9 mouse cellular contexts compared by ENCODE assay signal in the genomic region with DNA sequence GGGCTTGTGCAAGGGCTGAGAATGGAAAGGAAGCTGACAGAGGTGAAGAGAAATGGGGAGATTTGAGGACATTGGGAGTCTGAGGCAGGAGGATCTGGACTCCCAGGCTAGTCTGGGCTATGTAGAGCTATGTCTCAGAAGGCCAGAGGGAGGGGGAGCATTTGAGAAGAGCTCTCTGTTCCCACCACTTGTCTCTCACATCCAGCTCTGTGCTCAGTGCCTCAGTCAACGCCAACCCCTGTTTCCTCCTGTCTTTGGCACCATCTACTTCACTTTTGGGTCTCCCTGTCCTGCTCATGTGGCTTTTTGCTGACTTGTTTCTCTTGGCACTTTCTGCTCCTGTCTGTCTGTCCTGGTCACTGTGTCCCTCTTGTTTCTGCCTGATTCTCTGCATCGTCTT. TPM values are rescaled to one million over a fixed set of nuclear protein-coding genes. Genes with fewer than 3 reads are reported as not detected.
DNase-seq lines count a peak whose midpoint lies in the region; ATAC-seq lines count a peak whose summit lies in the region.
"Had no signal": no experiment of that assay in that cellular context is flagged by ENCODE, and none has a peak within 500 bp of the region (broad histone marks: within the 10 kb centered on the region; RNA-seq: fewer than 3 reads in every experiment).

No protein-coding gene starts in this region.

- peaks cover 27% of the 10 kb centered on the region for H3K4me1 ChIP-seq in kidney, embryonic 16.5 days (ENCODE audit: insufficient read depth, low read length)
- peaks cover 23% of the 10 kb centered on the region for H3K4me1 ChIP-seq in embryonic facial prominence, embryonic 12.5 days
- H3K4me1 ChIP-seq in hindbrain, embryonic 16.5 days (ENCODE audit: control insufficient read depth, insufficient read depth, low read depth, low read length), result no peaks in the 10 kb centered on the region; the same call in 1 of the 2 replicates
- no peaks in the 10 kb centered on the region for H3K4me1 ChIP-seq in midbrain, embryonic 16.5 days (ENCODE audit: control insufficient read depth, insufficient read depth, low read length)

- peak overlapping the region; percentile 72 for H3K9ac ChIP-seq in kidney, embryonic 16.5 days (replicated peaks; ENCODE audit: low read length)
- H3K9ac ChIP-seq in embryonic facial prominence, embryonic 12.5 days, result no peak overlapping the region
- no peak overlapping the region; the same call in 1 of the 2 replicates for H3K9ac ChIP-seq in hindbrain, embryonic 16.5 days (ENCODE audit: low read depth, low read length)
- H3K9ac ChIP-seq in midbrain, embryonic 16.5 days (ENCODE audit: low read depth, low read length), result 0 out of 2 replicates have a peak overlapping the region, but pooled peaks have one; percentile 5

- 18% methylated on average over 2 of the region's 2 CpGs for WGBS in kidney, embryonic 16.5 days
- 48% methylated on average over 2 of the region's 2 CpGs for WGBS in embryonic facial prominence, embryonic 12.5 days
- WGBS in hindbrain, embryonic 16.5 days, result 47% methylated on average over 2 of the region's 2 CpGs
- 30% methylated on average over 2 of the region's 2 CpGs for WGBS in midbrain, embryonic 16.5 days

- 0 out of 2 replicates have a peak, but pooled peaks have one; percentile 33 for ATAC-seq in kidney, embryonic 16.5 days (ENCODE audit: low FRiP score, low TSS enrichment)
- ATAC-seq in embryonic facial prominence, embryonic 12.5 days (ENCODE audit: insufficient number of reproducible peaks, insufficient read depth, low FRiP score, low TSS enrichment), result no peak
- no peak for ATAC-seq in hindbrain, embryonic 16.5 days
- no peak for ATAC-seq in midbrain, embryonic 16.5 days

- DNase-seq in kidney, postnatal 25 days, result no peak
- DNase-seq in spleen, postnatal 14 days (ENCODE audit: low spot score in 2 of 2), result no peak
- no peak for DNase-seq in thymus, postnatal 36 days
- no peak for DNase-seq in left cerebral cortex, postnatal 10 days (ENCODE audit: extremely low spot score in 1 of 2, low spot score in 2 of 2)

- no peaks in the 10 kb centered on the region for H3K27me3 ChIP-seq in kidney, embryonic 16.5 days (ENCODE audit: insufficient read depth, low read length)
- peaks cover 27% of the 10 kb centered on the region for H3K27me3 ChIP-seq in embryonic facial prominence, embryonic 12.5 days
- no peaks in the 10 kb centered on the region for H3K27me3 ChIP-seq in hindbrain, embryonic 16.5 days (replicated peaks; ENCODE audit: control insufficient read depth, insufficient read depth, low read length)
- H3K27me3 ChIP-seq in midbrain, embryonic 16.5 days (ENCODE audit: control insufficient read depth, insufficient read depth, low read depth, low read length), result no peaks in the 10 kb centered on the region

- H3K4me2 ChIP-seq in kidney, embryonic 16.5 days (replicated peaks; ENCODE audit: low read depth, low read length), result peak overlapping the region; percentile 67
- peak overlapping the region; percentile 24 for H3K4me2 ChIP-seq in embryonic facial prominence, embryonic 12.5 days (replicated peaks)
- peak overlapping the region; percentile 32 for H3K4me2 ChIP-seq in hindbrain, embryonic 16.5 days (ENCODE audit: low read length)
- peak overlapping the region; percentile 46 for H3K4me2 ChIP-seq in midbrain, embryonic 16.5 days (ENCODE audit: low read length)

- no peaks in the 10 kb centered on the region for H3K36me3 ChIP-seq in kidney, embryonic 16.5 days (ENCODE audit: insufficient read depth, low read length)
- no peaks in the 10 kb centered on the region for H3K36me3 ChIP-seq in embryonic facial prominence, embryonic 12.5 days
- H3K36me3 ChIP-seq in hindbrain, embryonic 16.5 days (ENCODE audit: control insufficient read depth, insufficient read depth, low read length), result no peaks in the 10 kb centered on the region
- no peaks in the 10 kb centered on the region for H3K36me3 ChIP-seq in midbrain, embryonic 16.5 days (ENCODE audit: control insufficient read depth, insufficient read depth, low read length)

- peak overlapping the region; percentile 43 for H3K4me3 ChIP-seq in kidney, embryonic 16.5 days (ENCODE audit: low read length)
- 0 out of 2 replicates have a peak overlapping the region, but pooled peaks have one; percentile 14 for H3K4me3 ChIP-seq in embryonic facial prominence, embryonic 12.5 days
- no peak overlapping the region for H3K4me3 ChIP-seq in hindbrain, embryonic 16.5 days (ENCODE audit: low read length)
- no peak overlapping the region for H3K4me3 ChIP-seq in midbrain, embryonic 16.5 days (ENCODE audit: low read depth, low read length)

- H3K9me3 ChIP-seq in kidney, embryonic 16.5 days (ENCODE audit: low read length), result no peaks in the 10 kb centered on the region
- no peaks in the 10 kb centered on the region for H3K9me3 ChIP-seq in embryonic facial prominence, embryonic 12.5 days
- no peaks in the 10 kb centered on the region for H3K9me3 ChIP-seq in hindbrain, embryonic 16.5 days (ENCODE audit: control insufficient read depth, low read length)
- H3K9me3 ChIP-seq in midbrain, embryonic 16.5 days (replicated peaks; ENCODE audit: control insufficient read depth, low read length, poor library complexity, severe bottlenecking), result no peaks in the 10 kb centered on the region

- intact Hi-C loops in left cerebral cortex, postnatal 10 days (cut with DNase I), result no loop called here

- peak overlapping the region; percentile 77 for H3K27ac ChIP-seq in kidney, embryonic 16.5 days (ENCODE audit: low read length)
- no peak overlapping the region for H3K27ac ChIP-seq in embryonic facial prominence, embryonic 12.5 days
- no peak overlapping the region for H3K27ac ChIP-seq in hindbrain, embryonic 16.5 days (ENCODE audit: low read depth, low read length)
- no peak overlapping the region for H3K27ac ChIP-seq in midbrain, embryonic 16.5 days (ENCODE audit: low read length)

RNA-seq across cellular contexts. Expression of a gene that starts 0.6 kb away (rescaled TPM):
- 4.4 and 4.6 TPM in 2 replicates for polyA plus RNA-seq in kidney, embryonic 16.5 days (2015; fragmentation: Nextera tagmentation; extraction: Ambion mirVana)
- polyA plus RNA-seq in embryonic facial prominence, embryonic 12.5 days (2016; fragmentation: Nextera tagmentation; extraction: Ambion mirVana), result 0.68 TPM in 1 of 2 replicates, not detected in the other
- 0.68 and 1.0 TPM in 2 replicates for polyA plus RNA-seq in hindbrain, embryonic 16.5 days (2015; fragmentation: Nextera tagmentation; extraction: Ambion mirVana)
- 0.57 and 1.5 TPM in 2 replicates for polyA plus RNA-seq in midbrain, embryonic 16.5 days (2015; fragmentation: Nextera tagmentation; extraction: Ambion mirVana)
- total RNA-seq in left cerebral cortex, postnatal 10 days (2021), result 1 to 10 TPM in 1 of 2 experiments, not detected in 1; 1.1 TPM
- total RNA-seq: neutrophil, adult 5-6 weeks had no signal

RNA-seq across cellular contexts. Expression of a gene that starts 0.6 kb away (rescaled TPM):
- 1.1 and 2.0 TPM in 2 replicates for polyA plus RNA-seq in kidney, embryonic 16.5 days (2015; fragmentation: Nextera tagmentation; extraction: Ambion mirVana)
- 1.1 and 1.3 TPM in 2 replicates for polyA plus RNA-seq in embryonic facial prominence, embryonic 12.5 days (2016; fragmentation: Nextera tagmentation; extraction: Ambion mirVana)
- 0.16 and 0.34 TPM in 2 replicates for polyA plus RNA-seq in hindbrain, embryonic 16.5 days (2015; fragmentation: Nextera tagmentation; extraction: Ambion mirVana)
- polyA plus RNA-seq in midbrain, embryonic 16.5 days (2015; fragmentation: Nextera tagmentation; extraction: Ambion mirVana), result 0.26 and 0.31 TPM in 2 replicates
- 1 to 10 TPM; 1.6 to 2.3 TPM for total RNA-seq in left cerebral cortex, postnatal 10 days (2021)
- total RNA-seq: neutrophil, adult 5-6 weeks had no signal

RNA-seq across cellular contexts. Expression of a gene that starts 8.1 kb away (rescaled TPM):
- 0.26 TPM in 1 of 2 replicates, not detected in the other for polyA plus RNA-seq in kidney, embryonic 16.5 days (2015; fragmentation: Nextera tagmentation; extraction: Ambion mirVana)
- polyA plus RNA-seq in embryonic facial prominence, embryonic 12.5 days (2016; fragmentation: Nextera tagmentation; extraction: Ambion mirVana), result 0.27 and 0.65 TPM in 2 replicates
- polyA plus RNA-seq in hindbrain, embryonic 16.5 days (2015; fragmentation: Nextera tagmentation; extraction: Ambion mirVana), result 0.22 TPM in 1 of 2 replicates, not detected in the other
- polyA plus RNA-seq in midbrain, embryonic 16.5 days (2015; fragmentation: Nextera tagmentation; extraction: Ambion mirVana), result not detected in 2 replicates
- total RNA-seq in left cerebral cortex, postnatal 10 days (2021), result not detected
- total RNA-seq: neutrophil, adult 5-6 weeks had no signal

RNA-seq across cellular contexts. Expression of a gene that starts 11.3 kb away (rescaled TPM):
- polyA plus RNA-seq in kidney, embryonic 16.5 days (2015; fragmentation: Nextera tagmentation; extraction: Ambion mirVana), result 0.49 and 0.52 TPM in 2 replicates
- polyA plus RNA-seq in embryonic facial prominence, embryonic 12.5 days (2016; fragmentation: Nextera tagmentation; extraction: Ambion mirVana), result 0.61 and 0.99 TPM in 2 replicates
- polyA plus RNA-seq in hindbrain, embryonic 16.5 days (2015; fragmentation: Nextera tagmentation; extraction: Ambion mirVana), result 0.13 and 0.21 TPM in 2 replicates
- 0.12 and 0.15 TPM in 2 replicates for polyA plus RNA-seq in midbrain, embryonic 16.5 days (2015; fragmentation: Nextera tagmentation; extraction: Ambion mirVana)
- total RNA-seq in left cerebral cortex, postnatal 10 days (2021), result not detected

RNA-seq across cellular contexts. Expression of a gene that starts 11.8 kb away (rescaled TPM):
- polyA plus RNA-seq in kidney, embryonic 16.5 days (2015; fragmentation: Nextera tagmentation; extraction: Ambion mirVana), result 115 and 118 TPM in 2 replicates
- 83.3 and 86.7 TPM in 2 replicates for polyA plus RNA-seq in embryonic facial prominence, embryonic 12.5 days (2016; fragmentation: Nextera tagmentation; extraction: Ambion mirVana)
- polyA plus RNA-seq in hindbrain, embryonic 16.5 days (2015; fragmentation: Nextera tagmentation; extraction: Ambion mirVana), result 113 and 115 TPM in 2 replicates
- polyA plus RNA-seq in midbrain, embryonic 16.5 days (2015; fragmentation: Nextera tagmentation; extraction: Ambion mirVana), result 105 and 107 TPM in 2 replicates
- total RNA-seq in left cerebral cortex, postnatal 10 days (2021), result 10 to 100 TPM; 84.4 to 91.5 TPM

Comparison
In these comparisons a context has a peak if more than half of its experiments do, and no peak if none do; other contexts are left out.
1. H3K4me3 ChIP-seq: peak in kidney, embryonic 16.5 days (single experiment) and embryonic facial prominence, embryonic 12.5 days (single experiment); none in hindbrain, embryonic 16.5 days (single experiment) and midbrain, embryonic 16.5 days (single experiment).
2. H3K9ac ChIP-seq: peak in kidney, embryonic 16.5 days (single experiment) and midbrain, embryonic 16.5 days (single experiment); none in embryonic facial prominence, embryonic 12.5 days (single experiment) and hindbrain, embryonic 16.5 days (single experiment).
3. Peak in every context shown above with its lines, with median percentiles within 50 percentile points of each other: H3K4me2 ChIP-seq.